Mouse (Mus musculus): Measurements from ENCODE around the gene Setmar. TPM values are rescaled to one million over a fixed set of nuclear protein-coding genes. Genes with fewer than 3 reads are reported as not detected.

Gene Setmar
- polyA plus RNA-seq, 1 experiment from 2014 or later, result 5.5 TPM

- Histone ChIP-seq H3K4me2 (replicated peaks; ENCODE audit: low read depth) (no peak overlapping the region), H3K4me1 (replicated peaks; ENCODE audit: control insufficient read depth, insufficient read depth) (no peaks in the 10 kb centered on the region), H3K4me3 (ENCODE audit: low read depth, low read length) (no peak overlapping the region), H3K27ac (replicated peaks) (no peak overlapping the region), H3K9me3 (ENCODE audit: control insufficient read depth, low read length) (no peaks in the 10 kb centered on the region), H3K9ac (ENCODE audit: low read length) (no peak overlapping the region), H3K27me3 (ENCODE audit: control insufficient read depth, insufficient read depth, low read length) (no peaks in the 10 kb centered on the region), H3K36me3 (ENCODE audit: control insufficient read depth, insufficient read depth, low read length) (no peaks in the 10 kb centered on the region)
- 94% methylated on average over 6 of the region's 6 CpGs for WGBS
- DNase-seq (ENCODE audit: low spot score) (no peak), ATAC-seq (ENCODE audit: low FRiP score, low TSS enrichment) (no peak)
- TF ChIP-seq EP300 (optimal IDR thresholded peaks at IDR 0.05) (no peak), CTCF (IDR thresholded peaks at IDR 0.05; ENCODE audit: low read depth) (no peak)
Measured at GRCm38 (mm10) chr6:108117881-108118280, 53.0 kb downstream of the Setmar start.

GRCm38 (mm10) chr6:108125474-108125873 is 60.6 kb downstream of the Setmar start:
- no peak overlapping the region for H3K9ac ChIP-seq (ENCODE audit: low read length)
- DNase-seq (ENCODE audit: low spot score) (no peak), ATAC-seq (ENCODE audit: low FRiP score, low TSS enrichment) (no peak)
- no peaks in the 10 kb centered on the region for H3K4me1 ChIP-seq (replicated peaks; ENCODE audit: control insufficient read depth, insufficient read depth)
- TF ChIP-seq CTCF (IDR thresholded peaks at IDR 0.05; ENCODE audit: low read depth) (no peak), EP300 (optimal IDR thresholded peaks at IDR 0.05) (no peak)
- H3K4me2 ChIP-seq (replicated peaks; ENCODE audit: low read depth), result no peak overlapping the region
- no peaks in the 10 kb centered on the region for H3K27me3 ChIP-seq (ENCODE audit: control insufficient read depth, insufficient read depth, low read length)
- no peaks in the 10 kb centered on the region for H3K36me3 ChIP-seq (ENCODE audit: control insufficient read depth, insufficient read depth, low read length)
- no peak overlapping the region for H3K27ac ChIP-seq (replicated peaks)
- no peak overlapping the region for H3K4me3 ChIP-seq (ENCODE audit: low read depth, low read length)
- no peaks in the 10 kb centered on the region for H3K9me3 ChIP-seq (ENCODE audit: control insufficient read depth, low read length)
- WGBS, result 96% methylated on average over 1 of the region's 1 CpGs

GRCm38 (mm10) chr6:108126631-108127030 is 61.8 kb downstream of the Setmar start:
- Histone ChIP-seq H3K4me2 (replicated peaks; ENCODE audit: low read depth) (no peak overlapping the region), H3K9ac (ENCODE audit: low read length) (no peak overlapping the region), H3K9me3 (ENCODE audit: control insufficient read depth, low read length) (no peaks in the 10 kb centered on the region), H3K4me3 (ENCODE audit: low read depth, low read length) (no peak overlapping the region), H3K27ac (replicated peaks) (no peak overlapping the region), H3K27me3 (ENCODE audit: control insufficient read depth, insufficient read depth, low read length) (no peaks in the 10 kb centered on the region), H3K4me1 (replicated peaks; ENCODE audit: control insufficient read depth, insufficient read depth) (no peaks in the 10 kb centered on the region), H3K36me3 (ENCODE audit: control insufficient read depth, insufficient read depth, low read length) (no peaks in the 10 kb centered on the region)
- no peak for DNase-seq (ENCODE audit: low spot score)
- WGBS, result 86% methylated on average over 3 of the region's 3 CpGs
- ATAC-seq (ENCODE audit: low FRiP score, low TSS enrichment), result no peak
- TF ChIP-seq CTCF (IDR thresholded peaks at IDR 0.05; ENCODE audit: low read depth) (no peak), EP300 (optimal IDR thresholded peaks at IDR 0.05) (no peak)

Other genes starting within 250 kb of the Setmar start
- 20.0 and 20.5 TPM in 2 replicates for gene Sumf1, start 120.5 kb downstream of the Setmar start, polyA plus RNA-seq (2015; fragmentation: Nextera tagmentation; extraction: Ambion mirVana)
- 3.9 and 4.0 TPM in 2 replicates for gene Itpr1, start 148.1 kb downstream of the Setmar start, polyA plus RNA-seq (2015; fragmentation: Nextera tagmentation; extraction: Ambion mirVana)

Data from stomach, postnatal 0 days (tissue).